Mouse (Mus musculus) liver, postnatal 0 days (tissue): ENCODE results near the gene Chd2.

Source experiments
- CTCF ChIP-seq: sonication (generic); IDR thresholded peaks from 2 replicates; pipeline ENCODE4 v1.5.1; 2016; ENCODE audit warnings: antibody characterized with exemption, low read depth
- EP300 ChIP-seq: IDR thresholded peaks from 2 replicates; pipeline ENCODE4 v1.6.1; 2016; ENCODE audit warnings: antibody characterized with exemption, low read depth, mild to moderate bottlenecking

GRCm38 (mm10) chr7:73530846-73531245 lies 10.8 kb downstream of the Chd2 start:
- TF ChIP-seq EP300 (no peak), CTCF (no peak)
